Mouse (Mus musculus): ENCODE results near the gene P4ha2. TPM values are rescaled to one million over a fixed set of nuclear protein-coding genes. Genes with fewer than 3 reads are reported as not detected.

Gene P4ha2
- polyA plus RNA-seq, 1 experiment = 16.6 TPM

DNA sequence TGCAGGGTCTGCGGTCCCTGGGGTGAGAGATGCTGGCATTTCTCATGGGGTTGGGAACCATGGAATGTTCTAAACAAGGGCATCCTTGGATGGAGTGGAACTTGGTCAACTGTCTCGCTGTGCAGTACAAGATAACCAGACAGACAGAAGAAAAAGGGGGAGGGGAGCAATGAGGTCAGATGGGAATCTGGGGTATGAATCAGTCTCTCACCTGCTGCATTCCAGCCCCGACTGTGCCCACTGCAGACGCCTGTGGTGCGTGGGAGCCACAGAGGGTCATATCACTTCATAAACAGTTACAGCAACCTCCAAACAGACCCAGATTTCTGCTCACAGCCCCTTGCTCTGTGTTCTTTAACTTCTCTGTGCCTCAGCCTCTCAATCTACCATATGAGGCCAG, 33.5 kb upstream of the P4ha2 start:
- Histone ChIP-seq H3K4me3 (ENCODE audit: low read depth, low read length) (no peak overlapping the region), H3K9ac (ENCODE audit: low read depth, poor library complexity, severe bottlenecking) (no peak overlapping the region), H3K4me1 (ENCODE audit: control insufficient read depth, insufficient read depth, low read length) (no peaks in the 10 kb centered on the region), H3K27me3 (ENCODE audit: control insufficient read depth, insufficient read depth, low read length, poor library complexity, severe bottlenecking) (no peaks in the 10 kb centered on the region), H3K36me3 (ENCODE audit: control insufficient read depth, insufficient read depth, low read length, poor library complexity, severe bottlenecking) (no peaks in the 10 kb centered on the region), H3K27ac (ENCODE audit: insufficient read depth, low read length) (no peak overlapping the region), H3K9me3 (replicated peaks; ENCODE audit: control insufficient read depth, insufficient read depth, low read length, poor library complexity, severe bottlenecking) (no peaks in the 10 kb centered on the region)
- TF ChIP-seq EP300 (IDR thresholded peaks at IDR 0.05; ENCODE audit: insufficient read depth, low read depth, low read length) = no peak
- TF ChIP-seq POLR2A (IDR thresholded peaks at IDR 0.05; ENCODE audit: insufficient read depth, low read length) = no peak
- no peak for TF ChIP-seq CTCF (IDR thresholded peaks at IDR 0.05; ENCODE audit: low read depth, low read length)

GRCm38 (mm10) chr11:54067318-54067995, 32.4 kb upstream of the P4ha2 start:
- H3K4me3 ChIP-seq (ENCODE audit: low read depth, low read length) = no peak overlapping the region
- H3K9ac ChIP-seq (ENCODE audit: low read depth, poor library complexity, severe bottlenecking) = no peak overlapping the region
- no peaks in the 10 kb centered on the region for H3K36me3 ChIP-seq (ENCODE audit: control insufficient read depth, insufficient read depth, low read length, poor library complexity, severe bottlenecking)
- TF ChIP-seq POLR2A (IDR thresholded peaks at IDR 0.05; ENCODE audit: insufficient read depth, low read length) (no peak), CTCF (IDR thresholded peaks at IDR 0.05; ENCODE audit: low read depth, low read length) (no peak)
- H3K27ac ChIP-seq (ENCODE audit: insufficient read depth, low read length) = no peak overlapping the region
- peaks cover 3% of the 10 kb centered on the region for H3K4me1 ChIP-seq (ENCODE audit: control insufficient read depth, insufficient read depth, low read length)
- no peaks in the 10 kb centered on the region for H3K27me3 ChIP-seq (ENCODE audit: control insufficient read depth, insufficient read depth, low read length, poor library complexity, severe bottlenecking)
- H3K9me3 ChIP-seq (replicated peaks; ENCODE audit: control insufficient read depth, insufficient read depth, low read length, poor library complexity, severe bottlenecking) = no peaks in the 10 kb centered on the region

GRCm38 (mm10) chr11:54067996-54068519, 31.8 kb upstream of the P4ha2 start:
- no peak overlapping the region for H3K27ac ChIP-seq (ENCODE audit: insufficient read depth, low read length)
- H3K9me3 ChIP-seq (replicated peaks; ENCODE audit: control insufficient read depth, insufficient read depth, low read length, poor library complexity, severe bottlenecking) = no peaks in the 10 kb centered on the region
- no peak for TF ChIP-seq POLR2A (IDR thresholded peaks at IDR 0.05; ENCODE audit: insufficient read depth, low read length)
- no peak for TF ChIP-seq EP300 (IDR thresholded peaks at IDR 0.05; ENCODE audit: insufficient read depth, low read depth, low read length)
- no peak for TF ChIP-seq CTCF (IDR thresholded peaks at IDR 0.05; ENCODE audit: low read depth, low read length)
- H3K4me3 ChIP-seq (ENCODE audit: low read depth, low read length) = peak overlapping the region; percentile 61
- peaks cover 6% of the 10 kb centered on the region for H3K4me1 ChIP-seq (ENCODE audit: control insufficient read depth, insufficient read depth, low read length)
- H3K27me3 ChIP-seq (ENCODE audit: control insufficient read depth, insufficient read depth, low read length, poor library complexity, severe bottlenecking) = no peaks in the 10 kb centered on the region
- peak overlapping the region; percentile 37; the same call in 1 of the 2 replicates for H3K9ac ChIP-seq (ENCODE audit: low read depth, poor library complexity, severe bottlenecking)
- H3K36me3 ChIP-seq (ENCODE audit: control insufficient read depth, insufficient read depth, low read length, poor library complexity, severe bottlenecking) = no peaks in the 10 kb centered on the region

GRCm38 (mm10) chr11:54068520-54069371, 31.1 kb upstream of the P4ha2 start, which contains the start of gene Pdlim4:
Pdlim4 (minus strand) TSS chr11:54069014.
- Histone ChIP-seq H3K27me3 (ENCODE audit: control insufficient read depth, insufficient read depth, low read length, poor library complexity, severe bottlenecking) (no peaks in the 10 kb centered on the region), H3K9ac (ENCODE audit: low read depth, poor library complexity, severe bottlenecking) (peak within 1 kb of the TSS; percentile 37), H3K9me3 (replicated peaks; ENCODE audit: control insufficient read depth, insufficient read depth, low read length, poor library complexity, severe bottlenecking) (no peaks in the 10 kb centered on the region), H3K27ac (ENCODE audit: insufficient read depth, low read length) (no peak within 1 kb of the TSS), H3K4me1 (ENCODE audit: control insufficient read depth, insufficient read depth, low read length) (peaks cover 6% of the 10 kb centered on the region), H3K4me3 (ENCODE audit: low read depth, low read length) (peak within 1 kb of the TSS; percentile 61), H3K36me3 (ENCODE audit: control insufficient read depth, insufficient read depth, low read length, poor library complexity, severe bottlenecking) (no peaks in the 10 kb centered on the region)
- TF ChIP-seq EP300 (IDR thresholded peaks at IDR 0.05; ENCODE audit: insufficient read depth, low read depth, low read length) = no peak
- no peak for TF ChIP-seq POLR2A (IDR thresholded peaks at IDR 0.05; ENCODE audit: insufficient read depth, low read length)
- TF ChIP-seq CTCF (IDR thresholded peaks at IDR 0.05; ENCODE audit: low read depth, low read length) = no peak

- H3K9me3 ChIP-seq (replicated peaks; ENCODE audit: control insufficient read depth, insufficient read depth, low read length, poor library complexity, severe bottlenecking) = no peaks in the 10 kb centered on the region
- TF ChIP-seq EP300 (IDR thresholded peaks at IDR 0.05; ENCODE audit: insufficient read depth, low read depth, low read length) = no peak
- no peak for TF ChIP-seq POLR2A (IDR thresholded peaks at IDR 0.05; ENCODE audit: insufficient read depth, low read length)
- no peak for TF ChIP-seq CTCF (IDR thresholded peaks at IDR 0.05; ENCODE audit: low read depth, low read length)
- no peak overlapping the region for H3K9ac ChIP-seq (ENCODE audit: low read depth, poor library complexity, severe bottlenecking)
- no peak overlapping the region for H3K27ac ChIP-seq (ENCODE audit: insufficient read depth, low read length)
- H3K27me3 ChIP-seq (ENCODE audit: control insufficient read depth, insufficient read depth, low read length, poor library complexity, severe bottlenecking) = no peaks in the 10 kb centered on the region
- H3K4me1 ChIP-seq (ENCODE audit: control insufficient read depth, insufficient read depth, low read length) = peaks cover 6% of the 10 kb centered on the region
- H3K36me3 ChIP-seq (ENCODE audit: control insufficient read depth, insufficient read depth, low read length, poor library complexity, severe bottlenecking) = no peaks in the 10 kb centered on the region
- H3K4me3 ChIP-seq (ENCODE audit: low read depth, low read length) = no peak overlapping the region
Observed at GRCm38 (mm10) chr11:54071726-54072445, 28.0 kb upstream of the P4ha2 start.
